Mouse (Mus musculus) liver, postnatal 0 days (tissue): Measurements from ENCODE around the gene Bsx.

Experiments used
- CTCF ChIP-seq: sonication (generic); IDR thresholded peaks from 2 replicates; pipeline ENCODE4 v1.5.1; 2016; ENCODE audit warnings: antibody characterized with exemption, low read depth
- EP300 ChIP-seq: IDR thresholded peaks from 2 replicates; pipeline ENCODE4 v1.6.1; 2016; ENCODE audit warnings: antibody characterized with exemption, low read depth, mild to moderate bottlenecking

- no peak for TF ChIP-seq CTCF
- TF ChIP-seq EP300, result no peak
Measured at GRCm38 (mm10) chr9:40839662-40840061, 34.3 kb upstream of the Bsx start.
